Comparison of ENCODE assay signal across 27 mouse cellular contexts in the genomic region with DNA sequence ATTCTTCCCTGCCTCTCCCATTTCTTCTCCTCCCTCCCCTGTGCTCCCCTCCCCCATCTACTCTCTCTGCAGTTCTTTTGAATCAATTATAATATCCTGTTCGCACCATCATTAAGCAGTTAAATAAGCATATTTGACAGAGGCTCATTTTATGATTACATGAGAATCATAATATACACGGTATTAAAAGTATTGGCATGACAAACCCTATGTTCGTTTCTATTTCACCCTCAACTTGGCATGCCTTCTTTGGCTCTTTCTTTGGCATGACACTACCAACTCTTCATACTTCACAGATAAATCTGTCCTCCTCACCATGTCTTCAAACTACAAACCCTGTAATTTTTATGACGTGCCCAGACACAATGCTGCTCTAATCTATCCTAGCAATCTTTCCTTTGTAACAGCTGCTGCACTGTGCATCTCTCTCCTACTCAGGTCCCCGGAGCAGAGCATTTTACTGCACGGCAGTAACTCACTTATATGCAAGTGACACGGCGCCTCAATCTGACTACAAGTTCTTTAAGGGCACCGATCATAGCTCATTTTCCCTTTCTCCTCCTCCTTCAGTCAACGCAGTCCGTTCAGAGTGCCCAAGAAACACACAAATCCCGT.
"Had no signal": no experiment of that assay in that cellular context is flagged by ENCODE, and none has a peak within 500 bp of the region (broad histone marks: within the 10 kb centered on the region; RNA-seq: fewer than 3 reads in every experiment).

No protein-coding gene starts in this region.

- ATAC-seq: hindbrain, embryonic 16.5 days; inflammation-experienced regulatory T-cells, adult 6 months; intestine, embryonic 15.5 days; intestine, postnatal 0 days had no signal

- H3K9me3 ChIP-seq: heart, embryonic 10.5 days; heart, embryonic 12.5 days; hindbrain, embryonic 10.5 days; hindbrain, embryonic 12.5 days; intestine, embryonic 15.5 days; limb, embryonic 10.5 days; limb, embryonic 12.5 days; liver, embryonic 13.5 days had no signal

- H3K4me1 ChIP-seq: heart, embryonic 10.5 days; hindbrain, embryonic 10.5 days; hindbrain, embryonic 12.5 days; intestine, embryonic 15.5 days; limb, embryonic 10.5 days; limb, embryonic 12.5 days; liver, embryonic 13.5 days had no signal

- H3K27me3 ChIP-seq: heart, embryonic 12.5 days; hindbrain, embryonic 12.5 days; intestine, embryonic 15.5 days; limb, embryonic 12.5 days; liver, embryonic 13.5 days had no signal

- H3K4me3 ChIP-seq: gastrocnemius, adult 2 months; heart, embryonic 10.5 days; heart, embryonic 12.5 days; hindbrain, embryonic 10.5 days; hindbrain, embryonic 12.5 days; intestine, embryonic 15.5 days; layer of hippocampus, adult 2 months; left cerebral cortex, adult 2 months; limb, embryonic 10.5 days; limb, embryonic 12.5 days; liver, embryonic 13.5 days had no signal

- H3K4me2 ChIP-seq: heart, embryonic 12.5 days; hindbrain, embryonic 12.5 days; hindbrain, embryonic 14.5 days; intestine, embryonic 15.5 days; limb, embryonic 12.5 days; liver, embryonic 11.5 days; liver, embryonic 13.5 days had no signal

- H3K9ac ChIP-seq: heart, embryonic 12.5 days; hindbrain, embryonic 12.5 days; hindbrain, embryonic 14.5 days; intestine, embryonic 15.5 days; limb, embryonic 12.5 days; liver, embryonic 13.5 days had no signal

- DNase-seq: gastrocnemius, adult 2 months; gastrocnemius, postnatal 10 days; gastrocnemius, postnatal 25 days; heart, adult 18-20 months; heart, postnatal 10 days; heart, postnatal 4 days; kidney, adult 18-20 months; kidney, adult 8-10 months; kidney, postnatal 10 days; kidney, postnatal 25 days; kidney, postnatal 4 days; liver; liver, embryonic 13.5 days had no signal

- H3K27ac ChIP-seq: gastrocnemius, adult 2 months; heart, embryonic 10.5 days; hindbrain, embryonic 10.5 days; hindbrain, embryonic 12.5 days; hindbrain, embryonic 14.5 days; intestine, embryonic 15.5 days; layer of hippocampus, adult 2 months; left cerebral cortex, adult 2 months; limb, embryonic 10.5 days; limb, embryonic 12.5 days; liver, embryonic 13.5 days had no signal

- H3K36me3 ChIP-seq: heart, embryonic 10.5 days; heart, embryonic 12.5 days; hindbrain, embryonic 10.5 days; hindbrain, embryonic 12.5 days; intestine, embryonic 15.5 days; limb, embryonic 10.5 days; limb, embryonic 12.5 days; liver, embryonic 13.5 days had no signal
